8 mouse cellular contexts compared by ENCODE assay signal in the genomic region with DNA sequence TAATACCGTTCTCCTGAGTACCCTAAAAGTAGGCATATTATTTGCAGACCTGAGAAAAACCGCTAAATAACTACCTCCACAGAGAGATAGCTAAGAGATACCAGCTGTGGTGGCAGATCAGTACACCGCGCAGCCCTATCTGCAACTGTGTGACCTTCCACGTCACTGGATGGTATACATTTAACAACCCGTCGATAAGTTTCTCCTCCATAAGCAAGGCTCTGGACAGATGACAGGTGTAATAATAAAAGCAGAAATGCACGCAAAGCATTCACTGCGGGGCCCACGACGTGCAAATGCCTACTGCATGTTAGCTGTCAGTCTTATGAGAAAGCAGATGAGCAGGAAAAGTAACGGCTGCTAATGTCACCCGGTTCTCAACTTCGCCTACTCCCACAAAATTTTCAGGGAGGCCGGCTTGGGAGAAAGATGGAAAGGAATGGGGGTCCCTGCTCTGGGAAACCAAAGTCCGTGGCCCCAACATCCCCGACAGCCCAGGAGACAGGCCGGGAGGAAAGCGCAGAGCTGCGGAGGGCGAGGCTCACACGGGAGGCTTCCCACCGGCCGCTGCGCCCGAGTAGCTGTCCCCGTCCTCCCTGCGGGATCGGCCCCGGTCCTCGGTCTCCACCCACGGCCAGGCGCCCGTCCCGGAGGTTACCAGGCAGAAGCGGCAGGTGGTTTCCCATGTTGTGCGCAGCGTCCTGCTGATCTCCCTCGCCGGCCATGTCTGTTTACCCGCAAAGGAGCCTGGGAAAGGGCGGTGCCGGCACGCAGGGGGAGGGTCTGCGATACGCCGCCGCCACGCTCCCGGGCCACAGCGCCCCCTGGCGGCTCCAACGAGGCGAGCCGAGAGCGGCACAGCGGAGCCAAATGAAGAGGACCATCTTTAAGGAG. TPM values are rescaled to one million over a fixed set of nuclear protein-coding genes. Genes with fewer than 3 reads are reported as not detected.
A peak's percentile ranks its signal among the peaks of the same experiment; 100 is the strongest.
DNase-seq lines count a peak whose midpoint lies in the region; ATAC-seq and TF ChIP-seq lines count a peak whose summit lies in the region.

A gene (minus strand): TSS at position 745 of the 894 bp plus-strand sequence.

- H3K4me2 ChIP-seq in forebrain, embryonic 13.5 days: peak within 1 kb of the TSS; percentile 94
- H3K4me2 ChIP-seq in liver, postnatal 0 days (ENCODE audit: low read depth, low read length): peak within 1 kb of the TSS; percentile 83
- peak within 1 kb of the TSS; percentile 93 for H3K4me2 ChIP-seq in neural tube, embryonic 14.5 days (ENCODE audit: low read depth, low read length)

- intact Hi-C loops in heart, postnatal 10 days (cut with DNase I): loop anchor here (2.0 to 5.0 kb wide), 3 partner anchors 32 to 1258 kb away; a partner anchor contains a TSS

- peak within 1 kb of the TSS; percentile 74 for H3K9ac ChIP-seq in forebrain, embryonic 13.5 days
- peak within 1 kb of the TSS; percentile 93 for H3K9ac ChIP-seq in liver, postnatal 0 days (replicated peaks)
- peak within 1 kb of the TSS; percentile 72 for H3K9ac ChIP-seq in neural tube, embryonic 14.5 days (replicated peaks; ENCODE audit: low read depth, low read length)

- H3K27ac ChIP-seq in forebrain, embryonic 13.5 days: no peak within 1 kb of the TSS
- H3K27ac ChIP-seq in liver, postnatal 0 days (ENCODE audit: low read depth): peak within 1 kb of the TSS; percentile 71
- H3K27ac ChIP-seq in neural tube, embryonic 14.5 days (ENCODE audit: low read depth, low read length): no peak within 1 kb of the TSS

- no peaks in the 10 kb centered on the region for H3K27me3 ChIP-seq in E14TG2a.4 (ENCODE audit: insufficient read depth, low read length)
- H3K27me3 ChIP-seq in forebrain, embryonic 13.5 days: no peaks in the 10 kb centered on the region
- no peaks in the 10 kb centered on the region for H3K27me3 ChIP-seq in liver, postnatal 0 days (ENCODE audit: insufficient read depth, low read length)
- no peaks in the 10 kb centered on the region for H3K27me3 ChIP-seq in neural tube, embryonic 14.5 days (ENCODE audit: control insufficient read depth, insufficient read depth, low read length)

- H3K36me3 ChIP-seq in E14TG2a.4 (ENCODE audit: insufficient read depth, low read length): peaks cover 13% of the 10 kb centered on the region
- peaks cover 6% of the 10 kb centered on the region for H3K36me3 ChIP-seq in forebrain, embryonic 13.5 days (ENCODE audit: poor library complexity, severe bottlenecking)
- peaks cover 8% of the 10 kb centered on the region for H3K36me3 ChIP-seq in liver, postnatal 0 days (replicated peaks; ENCODE audit: insufficient read depth, low read length)
- H3K36me3 ChIP-seq in neural tube, embryonic 14.5 days (ENCODE audit: control insufficient read depth, insufficient read depth, low read length): peaks cover 5% of the 10 kb centered on the region; the same call in 1 of the 2 replicates

- WGBS in forebrain, embryonic 13.5 days: 3% methylated on average over 57 of the region's 57 CpGs
- WGBS in large intestine, adult 2 months: 2% methylated on average over 57 of the region's 57 CpGs
- WGBS in liver, postnatal 0 days (ENCODE audit: insufficient replicate concordance): under 1% methylated on average over 57 of the region's 57 CpGs
- WGBS in neural tube, embryonic 14.5 days: 2% methylated on average over 57 of the region's 57 CpGs

- peak within 1 kb of the TSS; percentile 94 for H3K4me3 ChIP-seq in E14TG2a.4 (replicated peaks; ENCODE audit: low read length)
- H3K4me3 ChIP-seq in forebrain, embryonic 13.5 days: peak within 1 kb of the TSS; percentile 61
- H3K4me3 ChIP-seq in liver, postnatal 0 days (ENCODE audit: low read depth, low read length): peak within 1 kb of the TSS; percentile 93
- peak within 1 kb of the TSS; percentile 71 for H3K4me3 ChIP-seq in neural tube, embryonic 14.5 days (ENCODE audit: low read depth, low read length)

- no peak for TF ChIP-seq EP300 in liver, postnatal 0 days (IDR thresholded peaks at IDR 0.05; ENCODE audit: low read depth)

- H3K9me3 ChIP-seq in E14TG2a.4 (ENCODE audit: low read length): no peaks in the 10 kb centered on the region
- H3K9me3 ChIP-seq in forebrain, embryonic 13.5 days (replicated peaks): no peaks in the 10 kb centered on the region
- H3K9me3 ChIP-seq in liver, postnatal 0 days (ENCODE audit: low read length): no peaks in the 10 kb centered on the region
- H3K9me3 ChIP-seq in neural tube, embryonic 14.5 days (ENCODE audit: control insufficient read depth, low read length): no peaks in the 10 kb centered on the region

- peak; percentile 97 for ATAC-seq in forebrain, embryonic 13.5 days
- ATAC-seq in liver, postnatal 0 days: peak; percentile 97
- ATAC-seq in neural tube, embryonic 14.5 days (ENCODE audit: low read depth): peak; percentile 96

- peak; percentile 77 for DNase-seq in c-Kit-positive CD71-positive TER-119-positive erythroid progenitor cells, embryonic 14.5 days (ENCODE audit: low spot score)
- peak; percentile 92 to 95 for DNase-seq in heart, postnatal 10 days
- DNase-seq in large intestine, adult 2 months (ENCODE audit: low read depth, low spot score): peak; percentile 54
- peak; percentile 93 for DNase-seq in liver, postnatal 0 days
- peak; percentile 97 for DNase-seq in testis, postnatal 10 days (ENCODE audit: low spot score)

- TF ChIP-seq CTCF in E14TG2a.4 (conservative IDR thresholded peaks at IDR 0.05; ENCODE audit: low read length): peak; percentile 21; the same call in 1 of the 2 replicates
- peak; percentile 99 for TF ChIP-seq CTCF in liver, postnatal 0 days (IDR thresholded peaks at IDR 0.05; ENCODE audit: low read depth)

- H3K4me1 ChIP-seq in E14TG2a.4 (replicated peaks; ENCODE audit: low read depth, low read length): peaks cover 15% of the 10 kb centered on the region
- H3K4me1 ChIP-seq in forebrain, embryonic 13.5 days: peaks cover 13% of the 10 kb centered on the region
- H3K4me1 ChIP-seq in liver, postnatal 0 days (ENCODE audit: insufficient read depth): peaks cover 11% of the 10 kb centered on the region
- H3K4me1 ChIP-seq in neural tube, embryonic 14.5 days (ENCODE audit: control insufficient read depth, insufficient read depth, low read length): peaks cover 6% of the 10 kb centered on the region

RNA-seq across cellular contexts. Expression of the gene that starts here (rescaled TPM):
- 50.1 and 56.5 TPM in 2 replicates for polyA plus RNA-seq in forebrain, embryonic 13.5 days (2015; fragmentation: Nextera tagmentation; extraction: Ambion mirVana)
- 10 to 100 TPM; 35.7 to 37.4 TPM for total RNA-seq in heart, postnatal 10 days (2021)
- 5.9 and 12.0 TPM in 2 replicates for polyA plus RNA-seq in large intestine, adult 2 months (2012; rRNA removed)
- polyA plus RNA-seq in liver, postnatal 0 days (2015; fragmentation: Nextera tagmentation; extraction: Ambion mirVana): 19.1 and 19.6 TPM in 2 replicates
- 68.4 and 75.7 TPM in 2 replicates for polyA plus RNA-seq in neural tube, embryonic 14.5 days (2014; fragmentation: Nextera tagmentation; extraction: Ambion mirVana)
